Comparison of ENCODE assay signal across 7 mouse cellular contexts in genomic region chr6:134244071-134244470, GRCm38 (mm10).
"Had no signal": no experiment of that assay in that cellular context is flagged by ENCODE, and none has a peak within 500 bp of the region (broad histone marks: within the 10 kb centered on the region; RNA-seq: fewer than 3 reads in every experiment).

No protein-coding gene starts in this region.

- H3K9me3 ChIP-seq: kidney, embryonic 15.5 days; limb, embryonic 10.5 days; liver, embryonic 13.5 days; midbrain, embryonic 13.5 days had no signal

- ATAC-seq: liver, postnatal 0 days; midbrain, embryonic 13.5 days had no signal

- DNase-seq: liver, embryonic 13.5 days; liver, postnatal 0 days; spleen, adult 18-20 months; thymus, postnatal 36 days had no signal

- H3K27ac ChIP-seq: limb, embryonic 10.5 days; liver, embryonic 13.5 days; midbrain, embryonic 13.5 days had no signal

- H3K9ac ChIP-seq: kidney, embryonic 15.5 days; liver, embryonic 13.5 days; liver, postnatal 0 days; midbrain, embryonic 13.5 days had no signal

- H3K27me3 ChIP-seq: kidney, embryonic 15.5 days; liver, embryonic 13.5 days; midbrain, embryonic 13.5 days had no signal

- H3K4me3 ChIP-seq: kidney, embryonic 15.5 days; limb, embryonic 10.5 days; liver, embryonic 13.5 days; midbrain, embryonic 13.5 days had no signal

- H3K4me1 ChIP-seq: midbrain, embryonic 13.5 days had no signal

- H3K4me2 ChIP-seq: kidney, embryonic 15.5 days; liver, embryonic 13.5 days; midbrain, embryonic 13.5 days had no signal
